Mouse (Mus musculus): ENCODE measurements at regions not wholly inside any gene's neighbourhood (a gene's known extent, or its start where the extent isn't known, plus 50 kb on each side); places are given as distances from the start of the nearest gene placed in this dataset.
"Not testable (repeated sequence)": the region's sequence is repeated elsewhere in the genome, so short reads cannot be mapped to it uniquely, and the experiment has no call there.

DNA sequence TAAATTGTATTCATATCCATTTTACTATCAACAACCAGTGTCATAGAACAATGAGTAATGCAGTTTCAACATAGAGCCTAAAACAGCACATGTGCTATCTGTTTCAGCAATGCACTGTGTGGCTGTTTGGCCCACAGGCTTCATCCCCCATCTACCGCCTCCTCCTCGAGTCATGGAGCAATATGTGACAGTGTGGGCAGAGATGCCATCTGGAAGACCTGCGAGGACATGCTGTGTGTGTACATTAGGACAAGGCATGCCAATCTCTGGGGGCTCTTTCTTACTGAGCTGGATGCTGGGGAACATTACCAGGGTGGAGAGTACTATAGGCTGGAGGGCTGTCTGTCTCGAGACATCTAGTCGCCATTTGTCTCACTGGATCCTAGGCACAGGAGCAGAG lies 101.5 kb upstream of the Fam84a start:
- no peaks in the 10 kb centered on the region for H3K4me1 ChIP-seq (ENCODE audit: control insufficient read depth, insufficient read depth, low read length)
- no peak for TF ChIP-seq CTCF (IDR thresholded peaks at IDR 0.05; ENCODE audit: control insufficient read depth, insufficient read depth, insufficient replicate concordance, low read depth, low read length)
- no peak for TF ChIP-seq POLR2A (IDR thresholded peaks at IDR 0.05; ENCODE audit: control insufficient read depth, low read depth, low read length)
- no peak overlapping the region for H3K27ac ChIP-seq (ENCODE audit: control insufficient read depth, insufficient read depth, low read depth, low read length)
- H3K27me3 ChIP-seq (ENCODE audit: control insufficient read depth, insufficient read depth, low read length), result no peaks in the 10 kb centered on the region
- no peaks in the 10 kb centered on the region for H3K36me3 ChIP-seq (ENCODE audit: control insufficient read depth, insufficient read depth, low read length)
- H3K4me3 ChIP-seq (ENCODE audit: control insufficient read depth, low read depth, low read length), result no peak overlapping the region

DNA sequence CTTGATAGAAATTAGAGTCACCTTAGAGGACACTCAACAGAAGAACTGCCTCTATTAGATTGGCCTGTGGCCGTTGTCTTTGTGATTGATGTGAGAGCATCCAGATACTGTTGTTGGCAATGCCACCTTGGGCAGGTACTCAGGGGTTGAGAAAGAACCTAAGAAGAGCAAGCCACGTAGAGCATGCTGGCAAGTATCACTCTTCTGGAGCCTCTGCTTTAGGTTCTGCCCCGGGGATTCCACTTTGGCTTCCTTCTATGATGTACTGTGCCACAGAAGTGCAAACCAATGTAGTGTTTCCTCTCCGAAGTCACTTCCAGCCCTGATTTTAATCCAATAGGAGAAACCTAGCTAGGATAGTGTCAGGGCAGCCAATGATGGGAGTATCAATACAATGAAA lies 98.3 kb upstream of the Fam84a start:
- Histone ChIP-seq H3K27ac (ENCODE audit: control insufficient read depth, insufficient read depth, low read depth, low read length) (no peak overlapping the region), H3K27me3 (ENCODE audit: control insufficient read depth, insufficient read depth, low read length) (no peaks in the 10 kb centered on the region), H3K36me3 (ENCODE audit: control insufficient read depth, insufficient read depth, low read length) (no peaks in the 10 kb centered on the region), H3K4me1 (ENCODE audit: control insufficient read depth, insufficient read depth, low read length) (no peaks in the 10 kb centered on the region), H3K4me3 (ENCODE audit: control insufficient read depth, low read depth, low read length) (no peak overlapping the region)
- TF ChIP-seq POLR2A (IDR thresholded peaks at IDR 0.05; ENCODE audit: control insufficient read depth, low read depth, low read length), result no peak
- TF ChIP-seq CTCF (IDR thresholded peaks at IDR 0.05; ENCODE audit: control insufficient read depth, insufficient read depth, insufficient replicate concordance, low read depth, low read length), result no peak

DNA sequence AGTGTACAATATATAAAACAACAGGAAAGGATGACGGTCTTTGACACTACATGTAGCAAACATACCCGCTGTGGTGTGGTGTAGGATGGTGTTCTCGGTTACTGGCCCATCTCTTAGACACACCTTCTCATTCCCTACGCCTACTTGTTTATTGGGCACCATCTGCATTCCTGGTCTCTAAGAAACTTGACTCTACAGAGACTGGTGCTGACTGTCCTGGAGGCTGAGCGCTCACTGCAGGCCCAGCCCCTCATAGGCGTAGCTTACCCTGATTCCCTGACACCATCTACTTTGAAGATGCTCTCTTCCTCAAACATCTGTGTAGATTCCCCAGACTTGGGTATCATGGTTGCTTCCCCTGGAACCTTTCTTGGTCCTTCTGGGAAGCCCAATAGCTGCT lies 90.9 kb upstream of the Fam84a start:
- not testable (repeated sequence) for H3K36me3 ChIP-seq (ENCODE audit: control insufficient read depth, insufficient read depth, low read length); H3K27me3 ChIP-seq (ENCODE audit: control insufficient read depth, insufficient read depth, low read length); H3K4me1 ChIP-seq (ENCODE audit: control insufficient read depth, insufficient read depth, low read length); H3K4me3 ChIP-seq (ENCODE audit: control insufficient read depth, low read depth, low read length); H3K27ac ChIP-seq (ENCODE audit: control insufficient read depth, insufficient read depth, low read depth, low read length)

DNA sequence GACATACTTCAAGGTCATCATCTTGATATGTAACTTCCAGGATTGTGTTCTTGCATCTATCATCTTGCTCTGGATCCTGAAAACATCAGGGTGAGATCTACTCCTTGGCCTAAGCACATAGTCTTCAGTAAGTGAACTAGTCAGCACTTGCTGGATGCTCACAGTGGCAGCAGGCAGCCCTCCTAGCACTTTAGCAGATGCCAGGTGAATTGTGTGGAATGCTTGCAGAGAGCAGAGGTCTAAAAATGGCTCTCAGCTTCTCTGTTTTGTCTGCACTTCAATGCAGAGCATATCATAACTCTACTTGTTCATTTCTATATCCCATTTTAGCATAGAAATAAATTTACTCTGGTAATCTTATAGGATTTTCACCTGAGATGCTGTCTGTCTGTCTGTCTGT lies 85.8 kb upstream of the Fam84a start:
- Histone ChIP-seq H3K4me1 (ENCODE audit: control insufficient read depth, insufficient read depth, low read length) (no peaks in the 10 kb centered on the region), H3K27ac (ENCODE audit: control insufficient read depth, insufficient read depth, low read depth, low read length) (no peak overlapping the region), H3K27me3 (ENCODE audit: control insufficient read depth, insufficient read depth, low read length) (no peaks in the 10 kb centered on the region), H3K4me3 (ENCODE audit: control insufficient read depth, low read depth, low read length) (no peak overlapping the region), H3K36me3 (ENCODE audit: control insufficient read depth, insufficient read depth, low read length) (no peaks in the 10 kb centered on the region)
- TF ChIP-seq CTCF (IDR thresholded peaks at IDR 0.05; ENCODE audit: control insufficient read depth, insufficient read depth, insufficient replicate concordance, low read depth, low read length), result no peak
- TF ChIP-seq POLR2A (IDR thresholded peaks at IDR 0.05; ENCODE audit: control insufficient read depth, low read depth, low read length), result no peak

DNA sequence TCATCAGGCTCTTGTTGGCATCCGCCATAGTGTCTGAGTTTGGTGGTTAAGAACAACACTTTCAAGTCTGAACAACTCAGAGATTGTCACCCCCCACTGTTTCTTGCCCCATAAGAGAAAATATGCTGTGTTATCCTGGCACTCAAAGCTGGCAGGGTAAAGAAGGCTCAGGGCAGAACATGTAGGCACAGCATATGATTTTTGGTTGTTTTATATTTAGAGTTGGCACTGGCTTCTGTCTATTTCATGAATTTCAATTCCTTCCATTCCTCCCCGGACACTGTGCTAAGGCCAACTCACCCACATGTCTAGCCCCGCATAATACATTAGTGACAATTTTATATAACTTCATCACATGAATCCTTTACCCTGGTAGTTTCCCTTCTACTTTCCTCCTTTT lies 83.5 kb upstream of the Fam84a start:
- Histone ChIP-seq H3K4me3 (ENCODE audit: control insufficient read depth, low read depth, low read length) (no peak overlapping the region), H3K27ac (ENCODE audit: control insufficient read depth, insufficient read depth, low read depth, low read length) (no peak overlapping the region), H3K36me3 (ENCODE audit: control insufficient read depth, insufficient read depth, low read length) (no peaks in the 10 kb centered on the region), H3K27me3 (ENCODE audit: control insufficient read depth, insufficient read depth, low read length) (no peaks in the 10 kb centered on the region), H3K4me1 (ENCODE audit: control insufficient read depth, insufficient read depth, low read length) (no peaks in the 10 kb centered on the region)
- no peak for TF ChIP-seq POLR2A (IDR thresholded peaks at IDR 0.05; ENCODE audit: control insufficient read depth, low read depth, low read length)
- no peak for TF ChIP-seq CTCF (IDR thresholded peaks at IDR 0.05; ENCODE audit: control insufficient read depth, insufficient read depth, insufficient replicate concordance, low read depth, low read length)

DNA sequence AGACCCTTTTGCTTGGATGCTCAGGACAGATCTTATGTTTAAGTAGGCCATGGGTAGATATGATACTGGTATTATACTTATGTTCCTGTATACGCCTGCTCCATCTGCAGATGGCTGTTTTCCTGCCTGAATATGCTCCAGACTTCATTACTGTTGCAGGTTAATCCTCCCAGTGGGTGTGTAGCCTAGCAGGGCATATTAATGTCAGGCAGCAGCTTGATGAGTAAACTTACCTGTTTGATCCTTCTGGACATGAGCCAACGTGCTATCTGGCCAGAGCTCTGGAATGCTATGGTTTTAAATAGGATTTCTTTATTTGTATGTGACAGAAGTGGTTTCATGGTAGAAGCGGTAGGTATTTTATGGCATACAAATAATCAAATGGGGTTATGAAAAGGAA lies 60.8 kb upstream of the Fam84a start:
- no peak for TF ChIP-seq CTCF (IDR thresholded peaks at IDR 0.05; ENCODE audit: control insufficient read depth, insufficient read depth, insufficient replicate concordance, low read depth, low read length)
- TF ChIP-seq POLR2A (IDR thresholded peaks at IDR 0.05; ENCODE audit: control insufficient read depth, low read depth, low read length), result no peak
- Histone ChIP-seq H3K27ac (ENCODE audit: control insufficient read depth, insufficient read depth, low read depth, low read length) (no peak overlapping the region), H3K27me3 (ENCODE audit: control insufficient read depth, insufficient read depth, low read length) (no peaks in the 10 kb centered on the region), H3K4me1 (ENCODE audit: control insufficient read depth, insufficient read depth, low read length) (no peaks in the 10 kb centered on the region), H3K36me3 (ENCODE audit: control insufficient read depth, insufficient read depth, low read length) (no peaks in the 10 kb centered on the region), H3K4me3 (ENCODE audit: control insufficient read depth, low read depth, low read length) (no peak overlapping the region)

DNA sequence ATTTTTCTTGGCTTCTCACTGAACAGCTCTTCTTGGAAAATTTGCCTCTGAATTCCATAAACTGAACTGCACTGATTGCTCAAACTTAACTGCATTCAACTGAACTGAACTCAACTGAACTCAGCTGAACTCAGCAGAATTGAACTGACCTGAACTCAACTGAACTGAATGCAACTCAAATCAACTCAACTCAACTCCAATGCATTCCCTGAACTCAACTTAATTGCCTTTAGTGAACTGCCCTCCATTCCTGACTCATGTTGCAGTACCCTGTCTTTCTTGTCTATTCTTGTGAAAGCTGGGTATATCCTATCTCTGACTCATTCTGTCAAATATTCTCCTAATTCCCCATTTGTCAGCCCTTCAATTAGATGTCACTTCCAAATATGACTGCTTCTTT lies 58.0 kb upstream of the Fam84a start:
- H3K4me1 ChIP-seq (ENCODE audit: control insufficient read depth, insufficient read depth, low read length), result no peaks in the 10 kb centered on the region
- no peak overlapping the region for H3K27ac ChIP-seq (ENCODE audit: control insufficient read depth, insufficient read depth, low read depth, low read length)
- no peak for TF ChIP-seq CTCF (IDR thresholded peaks at IDR 0.05; ENCODE audit: control insufficient read depth, insufficient read depth, insufficient replicate concordance, low read depth, low read length)
- no peak for TF ChIP-seq POLR2A (IDR thresholded peaks at IDR 0.05; ENCODE audit: control insufficient read depth, low read depth, low read length)
- no peaks in the 10 kb centered on the region for H3K36me3 ChIP-seq (ENCODE audit: control insufficient read depth, insufficient read depth, low read length)
- H3K4me3 ChIP-seq (ENCODE audit: control insufficient read depth, low read depth, low read length), result no peak overlapping the region
- no peaks in the 10 kb centered on the region for H3K27me3 ChIP-seq (ENCODE audit: control insufficient read depth, insufficient read depth, low read length)

DNA sequence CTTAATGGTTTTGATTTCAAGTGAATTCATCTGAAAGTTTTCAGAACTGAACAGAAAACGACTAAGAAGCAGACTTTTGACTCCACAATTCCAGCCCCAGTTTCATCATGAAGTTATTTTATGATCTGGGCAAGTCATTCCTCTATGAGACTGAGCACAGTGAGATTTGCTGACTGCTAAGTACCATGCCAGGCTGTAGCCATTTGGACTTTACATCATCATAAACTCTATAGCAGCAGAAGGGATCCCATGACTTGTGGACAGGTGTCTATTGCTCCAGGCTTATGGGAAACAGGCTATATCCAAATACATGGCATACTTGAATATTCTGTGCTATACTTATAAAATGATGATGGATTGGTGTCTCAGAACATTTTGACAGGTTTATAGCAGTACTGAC lies 55.4 kb upstream of the Fam84a start:
- H3K36me3 ChIP-seq (ENCODE audit: control insufficient read depth, insufficient read depth, low read length), result no peaks in the 10 kb centered on the region
- H3K27ac ChIP-seq (ENCODE audit: control insufficient read depth, insufficient read depth, low read depth, low read length), result no peak overlapping the region
- TF ChIP-seq POLR2A (IDR thresholded peaks at IDR 0.05; ENCODE audit: control insufficient read depth, low read depth, low read length), result no peak
- TF ChIP-seq CTCF (IDR thresholded peaks at IDR 0.05; ENCODE audit: control insufficient read depth, insufficient read depth, insufficient replicate concordance, low read depth, low read length), result no peak
- H3K4me1 ChIP-seq (ENCODE audit: control insufficient read depth, insufficient read depth, low read length), result no peaks in the 10 kb centered on the region
- no peaks in the 10 kb centered on the region for H3K27me3 ChIP-seq (ENCODE audit: control insufficient read depth, insufficient read depth, low read length)
- H3K4me3 ChIP-seq (ENCODE audit: control insufficient read depth, low read depth, low read length), result no peak overlapping the region

All from testis, adult 2 months (tissue).